8 mouse cellular contexts compared by ENCODE assay signal in genomic region chr10:62843787-62844491, GRCm38 (mm10). TPM values are rescaled to one million over a fixed set of nuclear protein-coding genes. Genes with fewer than 3 reads are reported as not detected.
DNase-seq lines count a peak whose midpoint lies in the region; ATAC-seq lines count a peak whose summit lies in the region.
"Had no signal": no experiment of that assay in that cellular context is flagged by ENCODE, and none has a peak within 500 bp of the region (broad histone marks: within the 10 kb centered on the region; RNA-seq: fewer than 3 reads in every experiment).

No protein-coding gene starts in this region.

- H3K4me1 ChIP-seq in kidney, embryonic 15.5 days: peaks cover 30% of the 10 kb centered on the region
- H3K4me1 ChIP-seq in neural tube, embryonic 14.5 days (ENCODE audit: control insufficient read depth, insufficient read depth, low read length): peaks cover 11% of the 10 kb centered on the region
- H3K4me1 ChIP-seq in forebrain, embryonic 14.5 days (ENCODE audit: control insufficient read depth, insufficient read depth, low read length): no peaks in the 10 kb centered on the region

- no peak overlapping the region for H3K4me3 ChIP-seq in kidney, embryonic 15.5 days (replicated peaks)
- H3K4me3 ChIP-seq in neural tube, embryonic 14.5 days (ENCODE audit: low read depth, low read length): no peak overlapping the region
- no peak overlapping the region for H3K4me3 ChIP-seq in forebrain, embryonic 14.5 days (ENCODE audit: low read depth, low read length)

- peak overlapping the region; percentile 28 for H3K4me2 ChIP-seq in kidney, embryonic 15.5 days
- no peak overlapping the region for H3K4me2 ChIP-seq in neural tube, embryonic 14.5 days (ENCODE audit: low read depth, low read length)
- no peak overlapping the region for H3K4me2 ChIP-seq in forebrain, embryonic 14.5 days (ENCODE audit: low read length)

- WGBS in kidney, embryonic 15.5 days: 22% methylated on average over 9 of the region's 9 CpGs
- WGBS in neural tube, embryonic 14.5 days: 67% methylated on average over 9 of the region's 9 CpGs
- 88% methylated on average over 9 of the region's 9 CpGs for WGBS in forebrain, embryonic 14.5 days

- no peak overlapping the region for H3K9ac ChIP-seq in kidney, embryonic 15.5 days
- no peak overlapping the region for H3K9ac ChIP-seq in neural tube, embryonic 14.5 days (replicated peaks; ENCODE audit: low read depth, low read length)
- no peak overlapping the region for H3K9ac ChIP-seq in forebrain, embryonic 14.5 days (ENCODE audit: low read length)
- H3K9ac ChIP-seq: liver, embryonic 14.5 days had no signal

- no peaks in the 10 kb centered on the region for H3K9me3 ChIP-seq in kidney, embryonic 15.5 days (replicated peaks)
- H3K9me3 ChIP-seq in neural tube, embryonic 14.5 days (ENCODE audit: control insufficient read depth, low read length): no peaks in the 10 kb centered on the region
- no peaks in the 10 kb centered on the region for H3K9me3 ChIP-seq in forebrain, embryonic 14.5 days (replicated peaks; ENCODE audit: control insufficient read depth, low read length)

- ATAC-seq in kidney, embryonic 15.5 days (replicated peaks; ENCODE audit: low FRiP score): peak; percentile 94
- peak; percentile 57 for ATAC-seq in neural tube, embryonic 14.5 days (ENCODE audit: low read depth)
- ATAC-seq in forebrain, embryonic 14.5 days: no peak

- no peaks in the 10 kb centered on the region for H3K27me3 ChIP-seq in kidney, embryonic 15.5 days
- no peaks in the 10 kb centered on the region for H3K27me3 ChIP-seq in neural tube, embryonic 14.5 days (ENCODE audit: control insufficient read depth, insufficient read depth, low read length)
- H3K27me3 ChIP-seq in forebrain, embryonic 14.5 days (replicated peaks; ENCODE audit: control insufficient read depth, insufficient read depth, low read length): no peaks in the 10 kb centered on the region

- intact Hi-C loops in gastrocnemius, postnatal 14 days (cut with DNase I; ENCODE audit: low total_unique reads): no loop called here

- DNase-seq in brain, adult 2 months (ENCODE audit: low read depth, low spot score): peak; percentile 33
- DNase-seq in gastrocnemius, postnatal 14 days: peak; percentile 62
- no peak for DNase-seq in spleen, adult 18-20 months
- DNase-seq in forebrain, embryonic 14.5 days (ENCODE audit: low spot score): no peak
- DNase-seq in layer of hippocampus, postnatal 10 days (ENCODE audit: low spot score in 2 of 2): no peak

- peak overlapping the region; percentile 82 for H3K27ac ChIP-seq in kidney, embryonic 15.5 days
- no peak overlapping the region for H3K27ac ChIP-seq in neural tube, embryonic 14.5 days (ENCODE audit: low read depth, low read length)
- H3K27ac ChIP-seq in forebrain, embryonic 14.5 days (ENCODE audit: low read depth, low read length): no peak overlapping the region
- H3K27ac ChIP-seq: liver, embryonic 14.5 days had no signal

- peaks cover 12% of the 10 kb centered on the region for H3K36me3 ChIP-seq in kidney, embryonic 15.5 days
- H3K36me3 ChIP-seq in neural tube, embryonic 14.5 days (ENCODE audit: control insufficient read depth, insufficient read depth, low read length): peaks cover 4% of the 10 kb centered on the region; the same call in 1 of the 2 replicates
- H3K36me3 ChIP-seq in forebrain, embryonic 14.5 days (ENCODE audit: control insufficient read depth, insufficient read depth, low read length): peaks cover 12% of the 10 kb centered on the region; the same call in 1 of the 2 replicates

RNA-seq across cellular contexts. Expression of gene Ccar1, which starts 51.9 kb away (rescaled TPM):
- 10 to 100 TPM; 27.3 to 31.0 TPM for total RNA-seq in gastrocnemius, postnatal 14 days (2021)
- polyA plus RNA-seq in kidney, embryonic 15.5 days (2015; fragmentation: Nextera tagmentation; extraction: Ambion mirVana): 144 and 153 TPM in 2 replicates
- 110 TPM in 2 replicates for polyA plus RNA-seq in neural tube, embryonic 14.5 days (2014; fragmentation: Nextera tagmentation; extraction: Ambion mirVana)
- polyA plus RNA-seq in forebrain, embryonic 14.5 days (2014; fragmentation: Nextera tagmentation; extraction: Ambion mirVana): 118 and 131 TPM in 2 replicates
- total RNA-seq in layer of hippocampus, postnatal 10 days (2021): 10 to 100 TPM; 55.2 to 71.8 TPM

Comparison
In these comparisons a context has a peak if more than half of its experiments do, and no peak if none do; other contexts are left out.
1. DNase-seq: peak in brain, adult 2 months (single experiment) and gastrocnemius, postnatal 14 days (single experiment); none in spleen, adult 18-20 months (0 of 2), forebrain, embryonic 14.5 days (single experiment) and layer of hippocampus, postnatal 10 days (0 of 2).